8 mouse cellular contexts compared by ENCODE assay signal in the genomic region with DNA sequence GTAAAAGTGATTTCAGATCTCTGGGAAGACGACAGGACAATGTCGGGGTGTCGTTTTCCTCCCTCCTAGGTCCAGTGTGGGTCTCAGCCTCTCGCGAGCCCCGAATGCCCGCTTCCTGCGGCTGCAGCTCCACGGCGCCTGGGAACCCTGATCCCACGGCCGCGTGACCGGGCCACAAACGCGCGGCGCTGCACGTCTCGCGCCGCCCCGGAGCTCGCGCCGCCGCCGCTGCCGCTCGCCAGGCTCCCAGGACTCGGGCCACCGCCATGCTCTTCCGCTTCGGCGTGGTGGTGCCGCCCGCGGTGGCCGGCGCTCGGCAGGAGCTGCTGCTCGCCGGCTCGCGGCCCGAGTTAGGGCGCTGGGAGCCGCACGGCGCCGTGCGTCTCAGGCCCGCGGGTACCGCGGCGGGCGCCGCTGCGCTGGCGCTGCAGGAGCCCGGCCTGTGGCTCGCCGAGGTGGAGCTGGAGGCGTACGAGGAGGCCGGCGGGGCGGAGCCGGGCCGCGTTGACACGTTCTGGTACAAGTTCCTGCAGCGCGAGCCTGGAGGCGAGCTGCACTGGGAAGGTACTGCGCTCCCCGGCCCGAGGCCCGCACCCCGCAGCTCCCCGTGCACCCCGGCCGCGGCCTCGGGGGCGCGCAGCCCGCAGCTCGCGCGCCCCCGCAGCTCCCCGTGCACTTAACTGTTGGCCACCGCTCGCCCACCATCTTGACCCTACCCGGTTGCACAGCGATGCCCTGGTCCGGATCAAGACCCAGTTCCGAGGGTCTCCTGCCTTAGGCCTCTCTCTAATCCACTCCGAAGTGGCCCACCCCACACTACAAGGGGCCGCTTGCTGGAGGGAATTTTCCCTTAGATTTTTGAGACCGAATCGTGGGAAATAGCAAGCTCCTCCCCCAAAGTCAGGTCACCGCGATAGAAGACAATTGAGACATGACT. TPM values are rescaled to one million over a fixed set of nuclear protein-coding genes. Genes with fewer than 3 reads are reported as not detected.
DNase-seq lines count a peak whose midpoint lies in the region; ATAC-seq and TF ChIP-seq lines count a peak whose summit lies in the region.

A gene (plus strand): TSS at position 200 of the 937 bp plus-strand sequence.

- CTCF ChIA-PET in Patski (lab: Charles Lee), result interaction anchor here (0.9 to 3.5 kb wide), 5 partner anchors 12 to 37 kb away, joined by 3 to 13 read pairs (median 4); no protein-coding TSS in a partner anchor

- peak within 1 kb of the TSS; percentile 95 for H3K9ac ChIP-seq in hindbrain, embryonic 14.5 days

- DNase-seq in Patski (ENCODE audit: low read depth, low spot score), result peak; percentile 22
- DNase-seq in cerebellum, postnatal 25 days, result peak; percentile 85 to 86
- DNase-seq in frontal cortex, postnatal 25 days (ENCODE audit: low spot score in 2 of 2), result peak; percentile 51 to 59
- peak; percentile 74 for DNase-seq in hindbrain, embryonic 14.5 days (ENCODE audit: low spot score)
- peak; percentile 77 to 82 for DNase-seq in layer of hippocampus, postnatal 36 days
- peak; percentile 91 for DNase-seq in lung, postnatal 36 days
- DNase-seq in retina, embryonic 14.5 days (ENCODE audit: low spot score), result peak; percentile 81
- DNase-seq in thymus, postnatal 36 days, result peak; percentile 65 to 72

- H3K4me1 ChIP-seq in hindbrain, embryonic 14.5 days (replicated peaks; ENCODE audit: control insufficient read depth, insufficient read depth, low read length), result no peaks in the 10 kb centered on the region; the same call in 1 of the 2 replicates

- peak within 1 kb of the TSS; percentile 98 for H3K27ac ChIP-seq in hindbrain, embryonic 14.5 days

- no peaks in the 10 kb centered on the region for H3K9me3 ChIP-seq in hindbrain, embryonic 14.5 days (ENCODE audit: control insufficient read depth, low read length)

- H3K4me3 ChIP-seq in hindbrain, embryonic 14.5 days (replicated peaks; ENCODE audit: low read length), result peak within 1 kb of the TSS; percentile 79

- ATAC-seq in Patski, result peak; percentile 96
- ATAC-seq in hindbrain, embryonic 14.5 days (ENCODE audit: low FRiP score), result peak; percentile 96

- H3K4me2 ChIP-seq in hindbrain, embryonic 14.5 days (replicated peaks), result peak within 1 kb of the TSS; percentile 81

- no peaks in the 10 kb centered on the region for H3K36me3 ChIP-seq in hindbrain, embryonic 14.5 days (replicated peaks; ENCODE audit: control insufficient read depth, insufficient read depth)

- under 1% methylated on average over 87 of the region's 106 CpGs for WGBS in hindbrain, embryonic 14.5 days

- POLR2A ChIA-PET in Patski (lab: Charles Lee), result no interaction called here

- in situ Hi-C loops in Patski (cut with MboI; ENCODE audit: low pct_unique_long_range_greater_than_20kb), result no loop called here

- no peak for TF ChIP-seq CTCF in Patski (IDR thresholded peaks at IDR 0.05)

- no peaks in the 10 kb centered on the region for H3K27me3 ChIP-seq in Patski
- no peaks in the 10 kb centered on the region for H3K27me3 ChIP-seq in hindbrain, embryonic 14.5 days (ENCODE audit: control insufficient read depth, insufficient read depth, low read length)

RNA-seq across cellular contexts. Expression of the gene that starts here (rescaled TPM):
- polyA plus RNA-seq in Patski (2021), result 3.2 TPM
- 2.0 and 2.3 TPM in 2 replicates for polyA plus RNA-seq in hindbrain, embryonic 14.5 days (2014; fragmentation: Nextera tagmentation; extraction: Ambion mirVana)
- 10 to 100 TPM; 26.0 to 26.8 TPM for total RNA-seq in layer of hippocampus, postnatal 36 days (2021)

Comparison
In these comparisons a context has a peak if more than half of its experiments do, and no peak if none do; other contexts are left out.
1. Peak in every context shown above with its lines: DNase-seq, ATAC-seq, H3K4me3 ChIP-seq and H3K27ac ChIP-seq.
2. DNase-seq: peak in every context shown above with its lines; median percentile 91 in lung, postnatal 36 days; 86 in cerebellum, postnatal 25 days; 81 in retina, embryonic 14.5 days; 80 in layer of hippocampus, postnatal 36 days; 74 in hindbrain, embryonic 14.5 days; 68 in thymus, postnatal 36 days; 55 in frontal cortex, postnatal 25 days; 22 in Patski.